Mouse (Mus musculus): ENCODE data around the gene Tex10. TPM values are rescaled to one million over a fixed set of nuclear protein-coding genes. Genes with fewer than 3 reads are reported as not detected.

Tex10 gene
- total RNA-seq, 2 experiments from 2014 or later, result 24.4 to 26.0 TPM

- H3K4me3 ChIP-seq, result no peak overlapping the region
- intact Hi-C loops (cut with DNase I), result no loop called here
- TF ChIP-seq CTCF (IDR thresholded peaks at IDR 0.05), result no peak
- no peak overlapping the region for H3K27ac ChIP-seq
- DNase-seq (ENCODE audit: extremely low spot score in 1 of 2, low spot score in 2 of 2), result no peak
Observed at GRCm38 (mm10) chr4:48396949-48397348, 76.3 kb downstream of the Tex10 start.

GRCm38 (mm10) chr4:48382506-48382905 is 90.8 kb downstream of the Tex10 start:
- TF ChIP-seq CTCF (IDR thresholded peaks at IDR 0.05), result no peak
- intact Hi-C loops (cut with DNase I), result loop anchor here (5.0 kb wide), 5 partner anchors 175 to 965 kb away; no protein-coding TSS in a partner anchor
- H3K4me3 ChIP-seq, result no peak overlapping the region
- no peak overlapping the region for H3K27ac ChIP-seq
- no peak for DNase-seq (ENCODE audit: extremely low spot score in 1 of 2, low spot score in 2 of 2)

- intact Hi-C loops (cut with DNase I), result loop anchor here (1.0 to 5.0 kb wide), 7 partner anchors 65 to 964 kb away; no protein-coding TSS in a partner anchor
- H3K27ac ChIP-seq, result no peak overlapping the region
- peak; percentile 87 for TF ChIP-seq CTCF (IDR thresholded peaks at IDR 0.05)
- DNase-seq (ENCODE audit: extremely low spot score in 1 of 2, low spot score in 2 of 2), result peak; percentile 69 to 73
- H3K4me3 ChIP-seq, result no peak overlapping the region
Observed at GRCm38 (mm10) chr4:48380940-48381339, 92.3 kb downstream of the Tex10 start.

Other genes with a start within 250 kb of the Tex10 start
- 10 to 100 TPM; 33.7 to 38.3 TPM for gene Erp44, start 193.9 kb downstream of the Tex10 start, total RNA-seq (2021)
- 10 to 100 TPM; 12.7 to 13.3 TPM for gene Invs, start 193.7 kb downstream of the Tex10 start, total RNA-seq (2021)
- gene Msantd3, start 66.5 kb upstream of the Tex10 start, total RNA-seq (2021), result 10 to 100 TPM; 21.9 to 22.4 TPM
- 100 to 1,000 TPM; 113 to 119 TPM for gene Tmeff1, start 111.7 kb upstream of the Tex10 start, total RNA-seq (2021)
- 1 to 10 TPM; 2.1 TPM for gene Cavin4, start 190.1 kb upstream of the Tex10 start, total RNA-seq (2021)